Mouse (Mus musculus) c-Kit-positive CD71-negative TER-119-negative erythroid progenitor cells, embryonic 14.5 days (primary cell): ENCODE measurements around the gene Gak.
A peak's percentile ranks its signal among the peaks of the same experiment; 100 is the strongest.

ENCODE experiments used
- DNase-seq: peaks from one replicate; pipeline ENCODE4 v3.0.0-alpha.2; 2013; ENCODE audit warnings: low read depth

Gene Gak

DNA sequence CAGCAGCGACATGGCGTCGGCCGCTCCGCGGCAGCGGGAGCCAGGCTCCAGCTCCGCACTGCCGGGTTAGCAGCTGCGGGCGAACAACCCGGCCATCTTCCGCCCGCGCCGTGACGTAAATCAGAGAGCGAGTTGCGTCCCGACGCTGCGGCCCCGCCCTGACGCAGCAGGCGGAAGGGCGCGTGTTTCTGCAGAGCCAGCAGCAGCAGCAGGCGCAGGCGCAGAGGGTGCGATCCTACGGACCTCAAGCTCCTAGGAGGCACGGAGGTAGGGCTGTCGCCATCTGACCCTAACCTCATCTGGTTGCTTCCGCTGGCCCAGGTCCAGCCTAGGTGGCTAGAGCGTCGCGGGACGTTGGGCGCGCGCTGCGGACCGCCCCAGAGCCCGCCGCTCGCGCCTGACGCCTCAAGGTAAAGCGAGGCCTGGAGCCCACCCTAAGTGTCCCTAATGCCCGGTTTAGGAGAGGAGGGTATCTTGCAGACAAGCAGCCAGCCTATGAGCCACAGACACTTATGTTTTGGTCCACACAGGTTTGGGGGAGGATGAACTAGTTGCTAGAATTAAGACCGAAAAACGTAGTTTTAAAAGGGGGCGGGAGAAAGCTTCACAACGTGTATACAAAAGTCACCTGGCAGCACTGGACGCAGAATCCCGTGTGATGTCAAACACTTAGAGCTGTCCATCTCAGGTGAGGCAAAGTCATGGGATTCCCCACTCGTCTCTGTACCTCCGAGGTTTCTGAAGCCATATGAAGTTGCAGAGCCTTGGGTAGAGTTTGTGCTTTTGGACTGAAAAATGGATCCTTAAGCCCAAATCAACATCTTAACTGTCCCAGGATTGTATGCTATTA, at the start of gene Gak, which contains the start of gene Tmem175:
Gene Gak, minus strand, starts transcription at position 122 of the 850 bp plus-strand sequence.
Gene Tmem175, plus strand, starts transcription at position 137 of the 850 bp plus-strand sequence.
- peak; percentile 92 for DNase-seq

DNA sequence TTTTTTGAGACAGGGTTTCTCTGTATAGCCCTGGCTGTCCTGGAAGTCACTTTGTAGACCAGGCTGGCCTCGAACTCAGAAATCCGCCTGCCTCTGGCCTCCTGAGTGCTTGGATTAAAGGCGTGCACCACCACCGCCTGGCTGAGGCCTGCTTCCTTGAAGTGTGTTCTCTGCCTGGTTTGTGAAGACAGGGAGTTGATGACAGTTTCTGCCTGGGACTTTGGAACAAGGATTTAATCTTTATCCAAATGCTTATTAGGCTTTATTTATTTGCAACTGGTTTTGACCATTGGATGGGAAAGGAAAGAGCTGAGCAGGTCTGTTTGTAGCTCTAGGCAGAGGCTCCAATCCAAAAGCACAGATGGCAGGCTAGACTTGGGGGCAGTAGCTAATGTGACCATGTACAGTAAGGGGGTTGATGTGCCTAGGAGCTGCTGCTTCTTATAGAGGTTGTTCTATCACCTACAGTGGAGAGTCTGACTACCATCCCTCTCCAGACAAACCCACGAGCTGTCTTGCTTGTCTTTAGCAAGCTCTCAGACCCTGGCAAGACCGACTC, 48.8 kb upstream of the Gak start:
- DNase-seq: no peak

DNA sequence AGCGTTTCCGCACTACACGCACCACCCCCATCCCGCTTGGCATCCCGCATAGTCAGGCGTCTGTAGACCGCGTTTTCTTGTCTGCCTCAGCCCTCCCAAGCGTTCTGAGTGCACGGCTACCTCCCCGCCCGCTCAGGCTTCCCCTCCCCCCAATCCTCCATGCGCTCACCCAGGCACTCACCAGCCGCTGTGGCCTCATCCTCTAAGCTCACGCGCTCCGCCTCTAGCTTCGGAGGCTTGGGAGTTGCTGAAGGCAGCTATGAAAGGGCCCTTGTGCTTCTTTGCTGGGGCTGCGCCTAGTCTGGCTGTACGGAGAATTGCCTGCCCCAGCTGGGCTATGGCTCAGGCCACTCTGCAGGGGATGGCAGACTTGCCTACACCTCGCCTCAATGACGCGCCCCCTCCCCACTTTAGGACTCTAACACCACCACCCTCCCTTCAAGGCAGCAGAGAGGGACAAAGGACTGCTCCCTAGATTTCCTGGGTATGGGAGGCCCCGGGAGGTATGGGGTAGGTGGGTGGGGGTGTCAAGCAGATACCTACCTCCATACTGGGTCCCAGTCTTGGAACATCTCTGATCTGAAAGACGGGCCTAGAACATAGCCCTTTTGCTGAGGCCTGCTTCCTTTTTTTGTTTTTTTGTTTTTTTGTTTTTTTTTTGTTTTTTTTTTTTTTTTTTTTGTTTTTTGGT, 48.2 kb upstream of the Gak start:
- DNase-seq: no peak

DNA sequence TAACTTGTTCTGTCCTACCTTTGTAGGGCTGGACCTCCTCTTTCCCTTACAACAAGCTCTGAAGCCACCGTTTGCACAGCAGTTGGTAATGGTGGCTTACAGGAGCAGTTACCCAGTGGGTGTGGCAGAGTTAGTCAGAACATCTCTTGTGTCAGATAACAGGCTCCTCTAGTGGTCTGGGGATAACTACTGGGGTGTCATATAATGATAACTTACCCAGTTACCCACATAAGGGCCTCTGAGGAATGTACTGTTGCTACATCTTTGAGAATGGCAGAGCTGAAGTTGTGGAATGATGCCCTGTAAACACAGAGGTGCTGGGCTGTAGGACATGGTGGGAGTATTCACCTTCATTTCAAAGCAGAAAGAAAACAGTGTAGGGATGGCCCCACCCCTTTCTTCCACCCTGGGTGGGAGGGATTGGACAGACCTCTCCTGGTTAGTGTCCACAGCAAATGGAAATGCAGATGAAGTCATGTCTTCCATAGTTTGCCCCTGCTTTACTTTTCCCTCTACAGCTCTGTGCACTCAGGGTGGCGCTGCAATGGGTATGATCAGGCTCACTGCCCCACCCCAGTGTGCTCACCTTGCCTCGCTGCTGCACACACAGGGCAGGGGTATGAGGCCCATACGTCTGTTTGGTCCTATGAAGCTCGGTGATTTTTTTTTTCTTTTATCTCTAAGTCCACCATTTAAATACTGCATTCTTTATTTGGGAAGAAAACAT, 47.4 kb upstream of the Gak start:
- DNase-seq: no peak

DNA sequence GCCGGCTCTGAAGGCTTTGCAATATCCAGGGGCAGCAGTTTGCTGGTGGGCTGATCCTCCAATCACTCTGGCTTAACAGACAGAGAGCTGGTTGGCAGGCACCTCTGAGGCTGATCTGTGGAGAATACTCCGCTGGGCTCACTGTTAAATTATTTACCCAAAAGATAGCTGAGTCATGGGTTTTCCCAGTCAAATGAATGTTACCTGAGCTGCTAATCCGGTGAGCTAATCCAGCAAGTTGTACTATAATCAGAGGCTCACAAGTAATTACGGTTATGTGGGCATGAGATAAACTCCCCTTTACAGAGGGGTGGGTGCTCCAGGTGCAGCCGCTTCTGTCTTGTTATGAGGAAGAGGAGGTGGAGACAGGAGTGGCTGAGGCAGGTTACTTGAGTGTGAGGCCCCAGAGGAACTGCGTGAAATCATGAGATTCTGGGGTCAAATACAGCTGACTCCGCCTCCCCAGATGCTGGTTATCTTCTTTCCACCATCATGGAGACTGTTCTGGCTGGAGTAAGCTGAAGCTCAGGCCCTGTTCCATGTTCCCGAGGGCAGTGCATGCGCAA, 45.8 kb upstream of the Gak start, which contains the start of gene Slc26a1:
Gene Slc26a1, minus strand, starts transcription at position 319 of the 566 bp plus-strand sequence.
- DNase-seq: no peak

DNA sequence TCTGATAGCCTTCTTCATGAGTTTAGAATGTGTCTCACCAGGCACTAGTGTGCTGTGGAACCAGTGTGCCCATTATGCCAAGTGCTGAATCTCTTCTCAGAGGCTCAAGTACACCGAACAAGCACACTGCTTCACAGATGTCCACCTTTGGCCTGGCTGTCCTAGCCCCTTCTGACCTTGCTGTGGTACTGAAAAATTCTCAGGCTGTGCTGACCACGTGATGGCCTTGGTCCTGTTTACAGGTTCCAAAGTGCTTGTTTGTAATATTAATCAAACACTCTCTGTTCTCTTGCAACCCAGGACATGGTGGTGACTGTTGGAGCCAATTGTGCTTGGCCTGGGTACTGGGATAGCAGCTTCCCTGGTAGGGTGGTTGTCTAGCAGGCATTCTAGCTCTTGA, 45.1 kb upstream of the Gak start:
- DNase-seq: no peak

DNA sequence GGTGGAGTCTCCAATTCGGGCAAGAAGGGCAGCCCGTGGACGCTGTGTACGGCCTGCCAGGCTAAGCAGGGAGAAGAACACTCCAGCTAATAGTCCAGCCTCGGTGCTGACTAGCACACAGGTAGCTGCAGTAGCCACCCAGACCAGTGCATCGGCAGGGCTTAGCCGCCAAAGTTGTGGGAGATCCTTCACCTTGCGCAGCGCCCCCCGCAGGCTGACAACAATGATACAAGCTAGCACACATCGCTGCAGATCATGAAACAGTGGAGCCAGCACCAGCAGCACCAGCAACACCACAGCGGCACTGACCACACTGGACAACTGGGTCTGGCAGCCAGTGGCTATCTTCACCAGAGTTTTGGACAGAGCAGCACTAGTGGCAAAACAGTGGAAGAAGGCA, 42.2 kb upstream of the Gak start:
- DNase-seq: no peak

DNA sequence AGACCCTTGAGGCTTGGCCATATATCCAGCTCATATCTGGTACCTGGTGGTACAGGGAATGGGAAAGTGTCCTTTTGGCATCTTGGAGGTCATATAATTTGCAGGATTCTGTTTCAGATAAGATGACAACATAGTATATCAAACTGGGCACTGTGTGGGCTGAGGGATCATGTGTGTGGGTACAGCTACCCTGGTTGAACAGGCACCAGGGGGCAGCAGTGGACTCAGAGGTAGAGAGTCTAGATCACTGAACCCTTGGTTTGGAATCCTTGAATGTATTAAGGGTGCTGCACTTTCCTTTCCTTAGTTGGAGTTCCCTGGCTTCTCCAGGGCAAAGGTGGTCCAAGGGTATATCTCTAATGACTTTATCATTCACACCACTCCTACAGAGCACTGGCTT, 41.2 kb upstream of the Gak start:
- DNase-seq: no peak

DNA sequence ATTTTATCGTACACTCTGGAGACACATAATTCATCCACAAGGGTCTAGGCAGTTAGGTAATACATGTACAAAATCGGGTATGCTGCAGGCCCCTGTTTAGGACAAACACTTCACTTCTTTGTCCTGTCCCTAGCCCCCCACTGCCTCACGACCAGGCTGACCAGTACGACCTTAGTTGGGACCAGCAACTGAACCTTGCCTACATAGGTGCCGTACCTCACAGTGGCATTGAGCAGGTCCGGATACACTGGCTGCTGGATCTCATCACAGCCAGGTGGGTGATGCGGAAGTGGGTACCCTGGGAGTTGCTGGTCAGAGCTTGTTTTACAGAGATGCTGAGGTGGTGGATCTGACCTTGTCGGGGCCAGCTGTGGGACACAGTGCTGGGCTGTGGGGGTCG, 40.4 kb upstream of the Gak start:
- no peak for DNase-seq

DNA sequence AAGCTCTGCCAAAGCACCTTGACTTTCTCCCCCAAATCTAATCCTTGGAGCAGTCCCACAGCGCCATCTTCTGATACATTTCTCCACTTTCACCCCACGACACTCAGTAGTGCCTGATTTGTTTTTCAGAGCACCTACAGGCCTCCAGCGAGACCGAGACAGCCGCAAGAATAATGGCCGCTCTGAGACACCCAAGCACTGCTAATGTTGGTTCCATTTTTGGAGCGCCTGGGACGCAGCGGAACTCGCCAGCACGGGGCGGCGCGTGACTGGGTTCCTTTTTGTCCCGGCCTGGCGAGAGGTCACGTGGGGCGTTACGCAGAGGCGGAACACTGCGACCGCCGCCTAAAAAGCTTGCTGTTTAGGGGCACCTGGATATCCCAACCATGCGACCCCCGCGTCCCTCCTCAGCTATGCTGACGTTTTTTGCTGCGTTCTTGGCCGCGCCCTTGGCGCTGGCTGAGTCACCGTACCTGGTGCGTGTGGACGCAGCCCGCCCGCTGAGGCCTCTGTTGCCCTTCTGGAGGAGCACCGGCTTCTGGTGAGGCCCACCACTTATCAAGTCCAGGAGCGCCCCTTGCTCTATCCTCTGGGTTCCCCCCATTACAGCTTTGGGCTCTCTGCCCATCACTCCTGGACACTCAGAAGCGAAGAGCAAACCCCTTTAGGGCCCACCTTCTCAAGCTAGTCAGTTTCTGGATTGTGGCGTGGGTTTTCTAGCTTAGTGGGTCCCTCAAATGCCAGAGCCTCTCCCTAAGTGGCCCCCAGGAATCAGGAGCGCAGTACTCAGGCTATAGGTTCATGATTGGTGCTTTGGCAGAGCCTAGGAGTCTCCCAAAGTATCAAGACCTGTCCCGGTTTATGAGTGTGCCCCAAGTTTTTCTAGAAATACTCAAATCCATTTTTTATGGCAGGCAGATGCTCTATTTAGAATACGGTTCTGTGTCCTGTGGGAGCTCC, 39.7 kb upstream of the Gak start, which contains the start of gene Dgkq:
Gene Dgkq, minus strand, starts transcription at position 696 of the 960 bp plus-strand sequence.
- DNase-seq: peak; percentile 75

DNA sequence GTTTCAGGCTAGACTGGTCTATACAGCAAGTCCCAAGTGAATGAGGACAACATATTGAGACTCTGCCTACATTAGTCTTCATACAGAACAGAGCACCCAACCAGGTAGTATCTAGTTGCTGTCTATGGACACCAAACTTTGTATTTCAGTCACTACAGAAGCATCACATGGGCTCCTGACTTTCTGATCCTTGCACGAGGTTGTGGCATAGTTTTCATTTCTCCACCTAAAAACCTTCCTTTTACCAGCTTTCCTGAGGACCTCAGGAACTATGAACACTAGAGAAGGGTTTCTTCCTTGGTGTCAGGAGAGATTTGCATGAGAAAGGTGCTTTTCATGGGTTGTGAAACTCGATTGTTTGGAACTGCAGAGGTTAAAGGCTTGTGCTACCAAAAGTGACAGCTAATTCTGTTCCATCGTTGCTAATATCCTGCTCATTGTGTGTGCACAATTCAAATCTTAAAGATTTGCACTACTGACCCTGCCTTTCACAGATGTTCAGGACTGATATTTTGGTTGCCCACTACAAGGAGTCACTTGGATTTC, 38.9 kb upstream of the Gak start:
- DNase-seq: no peak

DNA sequence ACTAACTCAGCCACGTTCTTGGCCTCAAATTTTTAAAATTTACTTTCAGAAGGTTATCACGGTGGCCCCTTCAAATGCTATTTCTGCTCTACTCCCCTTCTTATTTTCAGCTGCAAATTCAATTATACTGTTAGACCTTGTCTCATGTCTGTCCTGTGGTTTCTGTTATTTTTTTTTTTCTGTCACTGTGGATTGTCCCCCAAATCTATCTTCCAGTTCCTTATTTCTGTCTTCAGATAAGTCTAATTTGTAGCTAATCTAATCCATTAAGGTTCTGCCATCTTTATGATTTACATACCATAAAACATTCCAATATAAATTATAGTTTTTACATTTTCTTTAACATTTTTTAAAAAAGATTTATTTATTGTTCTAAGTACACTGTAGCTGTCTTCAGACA, 37.8 kb upstream of the Gak start:
- no peak for DNase-seq

DNA sequence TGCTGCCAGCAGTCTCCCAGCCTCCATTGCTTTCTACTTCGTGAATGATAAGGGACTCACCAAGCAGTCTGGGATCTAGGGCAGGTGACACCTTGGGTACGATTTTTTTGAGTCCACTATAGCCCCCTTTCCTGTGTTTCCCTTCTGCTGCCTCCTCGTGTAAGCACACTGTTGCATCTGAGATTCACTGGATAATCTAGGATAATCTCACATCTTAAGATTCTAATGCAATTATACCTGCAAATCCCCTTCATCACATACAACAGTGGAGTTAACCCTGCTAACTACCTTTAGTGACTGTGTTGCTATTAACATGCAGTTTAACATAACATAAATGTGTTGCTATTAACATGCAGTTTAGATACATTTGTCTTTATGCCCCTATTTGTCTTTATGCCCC, 35.5 kb upstream of the Gak start:
- DNase-seq: no peak

DNA sequence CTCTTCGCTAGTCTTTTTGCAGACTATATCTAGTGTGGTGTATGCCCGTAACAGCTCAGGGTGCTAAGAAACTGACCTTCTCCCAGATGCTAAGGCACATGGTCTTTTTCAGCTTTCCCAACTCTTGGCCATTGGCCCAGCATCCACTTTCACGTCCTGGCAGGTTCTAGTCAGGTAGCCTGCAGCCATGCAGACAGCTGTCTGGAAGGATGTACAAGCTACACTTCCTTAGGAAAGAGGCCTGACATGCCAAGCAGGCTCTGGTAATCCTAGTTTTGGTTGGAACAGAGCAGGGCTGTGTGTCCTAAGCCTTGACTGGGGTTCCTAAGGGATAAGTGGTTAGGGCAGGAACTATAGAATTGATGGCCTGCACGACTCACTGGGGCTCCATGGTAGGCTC, 33.2 kb upstream of the Gak start:
- no peak for DNase-seq

DNA sequence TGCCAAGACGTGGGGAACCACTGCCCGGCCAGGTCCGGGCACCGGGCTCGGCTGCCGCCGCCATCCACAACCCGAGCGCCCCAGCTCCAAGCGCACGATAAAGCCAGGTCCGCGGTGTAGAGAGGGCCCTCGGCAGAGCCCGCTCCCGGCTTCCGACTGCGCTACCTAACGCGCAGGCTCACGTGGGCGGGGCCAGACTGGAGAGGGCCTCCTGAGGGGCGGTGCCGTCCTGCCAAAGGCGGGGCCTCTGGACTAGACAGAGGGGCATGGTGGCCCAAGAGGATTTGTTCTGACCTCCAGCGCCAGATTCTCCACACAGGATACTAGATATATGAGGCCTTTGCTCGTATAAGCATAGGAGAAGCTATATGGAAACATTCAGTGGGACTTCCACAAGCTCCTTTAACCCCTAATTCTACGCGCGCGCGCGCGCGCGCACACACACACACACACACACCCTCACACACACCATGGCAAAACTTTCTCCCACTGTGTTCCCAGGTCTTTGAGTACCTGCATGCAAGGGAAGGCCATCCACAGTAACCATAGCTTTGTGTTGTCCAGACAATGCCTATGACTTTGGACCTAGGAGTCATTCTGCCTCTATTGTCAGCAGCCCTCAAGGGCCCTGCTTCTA, 31.2 kb upstream of the Gak start:
- DNase-seq: peak; percentile 85

DNA sequence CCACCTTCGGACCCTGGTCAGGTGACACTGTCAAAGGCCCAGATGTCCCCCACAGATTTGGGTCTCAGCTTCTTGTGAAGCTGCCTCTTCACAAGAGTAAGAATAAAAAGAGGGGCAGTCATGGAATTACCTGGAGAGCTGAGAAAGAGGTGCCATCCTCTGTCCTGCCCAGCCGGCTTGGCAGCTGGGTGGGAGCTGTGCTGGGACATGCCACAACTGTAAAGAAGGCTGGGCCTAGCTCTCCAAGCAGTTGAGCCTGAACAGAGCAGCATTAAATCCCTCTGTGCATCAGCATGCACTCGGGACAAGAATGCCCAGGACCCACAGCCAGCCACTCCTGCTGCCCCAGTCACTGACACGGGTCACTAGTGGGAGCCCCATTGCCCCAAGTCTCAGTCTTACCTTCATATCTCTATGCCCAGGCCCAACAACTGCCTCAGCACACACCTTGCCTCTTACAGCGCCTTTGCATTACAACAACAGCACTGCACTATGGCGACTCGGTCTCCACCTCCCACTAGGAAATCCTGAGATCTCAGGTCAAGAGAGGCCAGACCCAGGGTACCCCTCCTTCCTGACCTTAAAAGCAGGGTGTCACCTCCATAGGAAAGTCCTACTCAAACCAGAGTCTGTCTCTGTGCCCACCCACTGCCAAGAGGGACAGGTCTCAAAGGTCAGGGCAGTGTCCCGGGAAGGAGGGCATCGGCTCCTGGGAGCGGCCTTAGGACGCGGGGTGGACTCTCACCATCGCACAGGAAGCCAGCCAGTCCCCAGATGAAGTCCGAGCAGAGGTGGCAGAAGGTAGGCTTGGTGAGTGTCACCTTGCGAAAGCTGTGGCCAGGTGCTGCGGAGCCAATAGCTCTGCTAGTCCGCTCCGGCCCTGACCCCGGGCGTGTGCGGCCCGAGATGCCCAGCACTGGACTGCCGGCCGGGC, 30.4 kb upstream of the Gak start, which contains the start of gene Idua:
Gene Idua, plus strand, starts transcription at position 634 of the 934 bp plus-strand sequence.
- no peak for DNase-seq

DNA sequence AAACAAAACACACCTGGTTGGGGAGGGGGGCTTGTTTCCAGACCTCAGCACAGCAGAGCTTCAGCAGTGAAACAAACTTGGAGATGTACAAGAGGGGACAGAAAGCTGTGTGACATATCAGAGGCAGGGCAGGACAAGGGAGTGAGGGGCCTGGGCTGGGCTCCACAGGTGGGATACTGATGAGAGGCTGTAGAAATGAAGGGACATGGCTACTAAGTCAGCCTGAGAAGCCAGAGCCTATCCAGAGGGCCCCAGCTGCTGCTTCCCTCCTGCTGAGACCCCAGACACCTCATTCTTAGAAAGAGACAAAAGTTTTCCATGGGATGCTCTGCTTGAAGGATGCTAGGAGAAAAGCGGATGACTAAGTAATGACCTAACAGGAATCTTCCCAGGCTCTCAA, 29.1 kb upstream of the Gak start:
- no peak for DNase-seq

DNA sequence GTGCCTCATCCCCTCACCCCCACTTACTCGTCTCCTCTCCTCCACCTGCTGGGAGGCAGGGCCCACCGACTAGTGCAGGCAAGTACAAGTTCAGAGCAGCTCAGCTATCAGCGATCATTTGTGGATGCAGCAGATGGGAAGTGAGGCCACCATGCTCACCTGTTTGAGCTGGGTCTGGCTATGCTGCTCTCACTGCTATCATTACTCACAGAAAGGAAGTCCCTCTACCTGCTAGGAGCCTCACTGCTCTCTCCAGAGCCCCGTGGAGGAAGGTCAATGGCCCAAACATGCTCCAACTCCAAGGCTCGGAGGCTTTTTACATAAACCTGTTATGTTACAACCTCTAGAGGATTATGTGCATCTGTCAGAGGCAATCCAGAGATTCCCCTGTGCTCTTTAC, 27.9 kb upstream of the Gak start:
- DNase-seq: no peak
